Mouse (Mus musculus) myocyte (in vitro differentiated cells): ENCODE measurements around the gene Map4k3.

ENCODE experiments used
- CEBPB ChIP-seq: IDR thresholded peaks from 2 replicates; pipeline ENCODE4 v1.6.1; 2011; ENCODE audit warnings: mild to moderate bottlenecking, moderate library complexity; ENCODE audit not compliant: poor library complexity, insufficient read depth, severe bottlenecking
- MAX ChIP-seq: IDR thresholded peaks from one replicate; pipeline ENCODE4 v1.6.1; 2011; ENCODE audit warnings: low read depth, mild to moderate bottlenecking, control low read depth
- MYOD1 ChIP-seq, 3 experiments: IDR thresholded peaks; one replicate each; pipeline ENCODE4 v1.6.1; 2011; ENCODE audit warnings: control low read depth in 2 of 3, low read depth in 2 of 3, mild to moderate bottlenecking in 2 of 3, moderate library complexity in 1 of 3; ENCODE audit not compliant: insufficient read length in 2 of 3, control insufficient read depth in 1 of 3
- MYOG ChIP-seq, 3 experiments: IDR thresholded peaks; one replicate each; pipeline ENCODE4 v1.6.1; 2011; ENCODE audit warnings: control low read depth in 2 of 3, low read depth in 2 of 3, mild to moderate bottlenecking in 2 of 3; ENCODE audit not compliant: insufficient read length in 2 of 3, control insufficient read depth in 1 of 3, insufficient read depth in 1 of 3
- POLR2A ChIP-seq: IDR thresholded peaks from one replicate; pipeline ENCODE4 v1.6.1; 2011; ENCODE audit warnings: low read depth, mild to moderate bottlenecking, control low read depth, moderate library complexity; ENCODE audit not compliant: insufficient read length
- POLR2AphosphoS2 ChIP-seq: IDR thresholded peaks from one replicate; pipeline ENCODE4 v1.6.1; 2011; ENCODE audit warnings: low read depth, control low read depth; ENCODE audit not compliant: insufficient read length
- SRF ChIP-seq: IDR thresholded peaks from one replicate; pipeline ENCODE4 v1.6.1; 2011; ENCODE audit warnings: low read depth; ENCODE audit not compliant: control insufficient read depth, insufficient read length
- TCF12 ChIP-seq: IDR thresholded peaks from one replicate; pipeline ENCODE4 v1.6.1; 2011; ENCODE audit warnings: mild to moderate bottlenecking, control low read depth; ENCODE audit not compliant: poor library complexity, insufficient read depth, severe bottlenecking
- USF1 ChIP-seq: IDR thresholded peaks from one replicate; pipeline ENCODE4 v1.6.1; 2011; ENCODE audit warnings: low read depth, mild to moderate bottlenecking, control low read depth, moderate library complexity

- TF ChIP-seq POLR2A (no peak), TCF12 (no peak), CEBPB (no peak), USF1 (no peak), POLR2AphosphoS2 (no peak), MAX (no peak), MYOG (IDR thresholded peaks at IDR 0.05; ENCODE audit: control insufficient read depth in 1 of 3, insufficient read depth in 1 of 3, insufficient read length in 2 of 3, low read depth in 2 of 3) (no peak), MYOD1 (IDR thresholded peaks at IDR 0.05; ENCODE audit: control insufficient read depth in 1 of 3, insufficient read length in 2 of 3, low read depth in 2 of 3) (no peak), SRF (no peak)
Measured at GRCm38 (mm10) chr17:80577639-80578038, 150.6 kb downstream of the Map4k3 start, which contains the start of gene Cdkl4.
